Mouse (Mus musculus): Measurements from ENCODE around the gene Olfr763. TPM values are rescaled to one million over a fixed set of nuclear protein-coding genes. Genes with fewer than 3 reads are reported as not detected.
"Not testable (repeated sequence)": the region's sequence is repeated elsewhere in the genome, so short reads cannot be mapped to it uniquely, and the experiment has no call there.

The Olfr763 gene
- total RNA-seq, 2 experiments from 2014 or later = not detected

- 0 out of 2 replicates have a peak, but pooled peaks have one; percentile 57 for ATAC-seq (replicated peaks; ENCODE audit: low FRiP score, poor library complexity, severe bottlenecking)
These were observed 15.5 kb downstream of the Olfr763 start for GRCm38 (mm10) chr10:129026018-129026662.

- no peak for ATAC-seq (replicated peaks; ENCODE audit: low FRiP score, poor library complexity, severe bottlenecking)
These were observed 17.8 kb downstream of the Olfr763 start for GRCm38 (mm10) chr10:129028343-129028742.

GRCm38 (mm10) chr10:129039796-129040195, 29.2 kb downstream of the Olfr763 start, which contains the start of gene Olfr764-ps1:
TSS of gene Olfr764-ps1 (minus strand) at chr10:129039896.
- no peak for ATAC-seq (replicated peaks; ENCODE audit: low FRiP score, poor library complexity, severe bottlenecking)

GRCm38 (mm10) chr10:129049898-129050297, 39.3 kb downstream of the Olfr763 start, which contains the start of gene Olfr765:
TSS of gene Olfr765 (minus strand) at chr10:129049998.
- not testable (repeated sequence) for ATAC-seq (replicated peaks; ENCODE audit: low FRiP score, poor library complexity, severe bottlenecking)

Other genes with a start within 250 kb of the Olfr763 start
- 1.3 and 1.4 TPM in 2 replicates for gene Mmp19, start 219.9 kb upstream of the Olfr763 start, total RNA-seq (2015; ENCODE audit: low replicate concordance)
- 0.90 and 1.9 TPM in 2 replicates for gene Mmp19, start 219.9 kb upstream of the Olfr763 start, total RNA-seq (2017; ENCODE audit: low replicate concordance)
- 15.1 and 15.5 TPM in 2 replicates for gene Dnajc14, start 206.7 kb upstream of the Olfr763 start, total RNA-seq (2015; ENCODE audit: low replicate concordance)
- 23.5 and 24.6 TPM in 2 replicates for gene Dnajc14, start 206.7 kb upstream of the Olfr763 start, total RNA-seq (2017; ENCODE audit: low replicate concordance)
- gene Tmem198b, start 206.4 kb upstream of the Olfr763 start, total RNA-seq (2015; ENCODE audit: low replicate concordance) = 6.5 TPM in 1 of 2 replicates, not detected in the other
- 0.26 and 2.0 TPM in 2 replicates for gene Tmem198b, start 206.4 kb upstream of the Olfr763 start, total RNA-seq (2017; ENCODE audit: low replicate concordance)
- gene Sarnp, start 193.5 kb upstream of the Olfr763 start, total RNA-seq (2015; ENCODE audit: low replicate concordance) = 151 and 206 TPM in 2 replicates
- 162 and 172 TPM in 2 replicates for gene Sarnp, start 193.5 kb upstream of the Olfr763 start, total RNA-seq (2017; ENCODE audit: low replicate concordance)
- 32.7 and 45.4 TPM in 2 replicates for gene Ormdl2, start 189.1 kb upstream of the Olfr763 start, total RNA-seq (2015; ENCODE audit: low replicate concordance)
- gene Ormdl2, start 189.1 kb upstream of the Olfr763 start, total RNA-seq (2017; ENCODE audit: low replicate concordance) = 23.9 and 91.4 TPM in 2 replicates
- 0.36 TPM in 1 of 2 replicates, not detected in the other for gene Gdf11, start 119.1 kb upstream of the Olfr763 start, total RNA-seq (2015; ENCODE audit: low replicate concordance)
- not detected in 2 replicates for gene Gdf11, start 119.1 kb upstream of the Olfr763 start, total RNA-seq (2017; ENCODE audit: low replicate concordance)
- gene Cd63, start 109.8 kb upstream of the Olfr763 start, total RNA-seq (2015; ENCODE audit: low replicate concordance) = 57.4 and 85.1 TPM in 2 replicates
- 17.7 and 28.4 TPM in 2 replicates for gene Cd63, start 109.8 kb upstream of the Olfr763 start, total RNA-seq (2017; ENCODE audit: low replicate concordance)
- gene Rdh5, start 87.9 kb upstream of the Olfr763 start, total RNA-seq (2015; ENCODE audit: low replicate concordance) = 11.7 TPM in 1 of 2 replicates, not detected in the other
- 20.1 TPM in 1 of 2 replicates, not detected in the other for gene Rdh5, start 87.9 kb upstream of the Olfr763 start, total RNA-seq (2017; ENCODE audit: low replicate concordance)
- 49.0 and 51.2 TPM in 2 replicates for gene Bloc1s1, start 86.8 kb upstream of the Olfr763 start, total RNA-seq (2015; ENCODE audit: low replicate concordance)
- gene Bloc1s1, start 86.8 kb upstream of the Olfr763 start, total RNA-seq (2017; ENCODE audit: low replicate concordance) = 15.5 and 37.2 TPM in 2 replicates
- not detected in 2 replicates for gene Itga7, start 77.0 kb upstream of the Olfr763 start, total RNA-seq (2015; ENCODE audit: low replicate concordance)
- gene Itga7, start 77.0 kb upstream of the Olfr763 start, total RNA-seq (2017; ENCODE audit: low replicate concordance) = not detected in 2 replicates
- not detected in 2 replicates for gene Mettl7b, start 49.8 kb upstream of the Olfr763 start, total RNA-seq (2015; ENCODE audit: low replicate concordance)
- gene Mettl7b, start 49.8 kb upstream of the Olfr763 start, total RNA-seq (2017; ENCODE audit: low replicate concordance) = not detected in 2 replicates
- gene Olfr9, start 21.4 kb upstream of the Olfr763 start, total RNA-seq (2015; ENCODE audit: low replicate concordance) = not detected in 2 replicates
- not detected in 2 replicates for gene Olfr9, start 21.4 kb upstream of the Olfr763 start, total RNA-seq (2017; ENCODE audit: low replicate concordance)
- not detected in 2 replicates for gene Olfr764-ps1, start 29.1 kb downstream of the Olfr763 start, total RNA-seq (2015; ENCODE audit: low replicate concordance)
- not detected in 2 replicates for gene Olfr764-ps1, start 29.1 kb downstream of the Olfr763 start, total RNA-seq (2017; ENCODE audit: low replicate concordance)
- not detected in 2 replicates for gene Olfr765, start 39.2 kb downstream of the Olfr763 start, total RNA-seq (2015; ENCODE audit: low replicate concordance)
- not detected in 2 replicates for gene Olfr765, start 39.2 kb downstream of the Olfr763 start, total RNA-seq (2017; ENCODE audit: low replicate concordance)
- gene Olfr766-ps1, start 58.2 kb downstream of the Olfr763 start, total RNA-seq (2015; ENCODE audit: low replicate concordance) = not detected in 2 replicates
- not detected in 2 replicates for gene Olfr766-ps1, start 58.2 kb downstream of the Olfr763 start, total RNA-seq (2017; ENCODE audit: low replicate concordance)
- not detected in 2 replicates for gene Olfr767, start 72.1 kb downstream of the Olfr763 start, total RNA-seq (2015; ENCODE audit: low replicate concordance)
- not detected in 2 replicates for gene Olfr767, start 72.1 kb downstream of the Olfr763 start, total RNA-seq (2017; ENCODE audit: low replicate concordance)
- not detected in 2 replicates for gene Olfr768, start 88.6 kb downstream of the Olfr763 start, total RNA-seq (2015; ENCODE audit: low replicate concordance)
- gene Olfr768, start 88.6 kb downstream of the Olfr763 start, total RNA-seq (2017; ENCODE audit: low replicate concordance) = not detected in 2 replicates
- not detected in 2 replicates for gene Olfr769, start 107.1 kb downstream of the Olfr763 start, total RNA-seq (2015; ENCODE audit: low replicate concordance)
- not detected in 2 replicates for gene Olfr769, start 107.1 kb downstream of the Olfr763 start, total RNA-seq (2017; ENCODE audit: low replicate concordance)
- not detected in 2 replicates for gene Olfr770, start 128.2 kb downstream of the Olfr763 start, total RNA-seq (2015; ENCODE audit: low replicate concordance)
- gene Olfr770, start 128.2 kb downstream of the Olfr763 start, total RNA-seq (2017; ENCODE audit: low replicate concordance) = not detected in 2 replicates
- not detected in 2 replicates for gene Olfr771, start 154.0 kb downstream of the Olfr763 start, total RNA-seq (2015; ENCODE audit: low replicate concordance)
- gene Olfr771, start 154.0 kb downstream of the Olfr763 start, total RNA-seq (2017; ENCODE audit: low replicate concordance) = not detected in 2 replicates
- not detected in 2 replicates for gene Olfr772, start 167.1 kb downstream of the Olfr763 start, total RNA-seq (2015; ENCODE audit: low replicate concordance)
- not detected in 2 replicates for gene Olfr772, start 167.1 kb downstream of the Olfr763 start, total RNA-seq (2017; ENCODE audit: low replicate concordance)
- gene Olfr773, start 176.6 kb downstream of the Olfr763 start, total RNA-seq (2015; ENCODE audit: low replicate concordance) = not detected in 2 replicates
- not detected in 2 replicates for gene Olfr773, start 176.6 kb downstream of the Olfr763 start, total RNA-seq (2017; ENCODE audit: low replicate concordance)
- not detected in 2 replicates for gene Olfr774, start 225.4 kb downstream of the Olfr763 start, total RNA-seq (2015; ENCODE audit: low replicate concordance)
- not detected in 2 replicates for gene Olfr774, start 225.4 kb downstream of the Olfr763 start, total RNA-seq (2017; ENCODE audit: low replicate concordance)
- gene Olfr775, start 237.6 kb downstream of the Olfr763 start, total RNA-seq (2015; ENCODE audit: low replicate concordance) = not detected in 2 replicates
- not detected in 2 replicates for gene Olfr775, start 237.6 kb downstream of the Olfr763 start, total RNA-seq (2017; ENCODE audit: low replicate concordance)
- not detected in 2 replicates for gene Olfr776, start 248.3 kb downstream of the Olfr763 start, total RNA-seq (2015; ENCODE audit: low replicate concordance)
- gene Olfr776, start 248.3 kb downstream of the Olfr763 start, total RNA-seq (2017; ENCODE audit: low replicate concordance) = not detected in 2 replicates